Mouse (Mus musculus): Measurements from ENCODE around the gene Paqr5. TPM values are rescaled to one million over a fixed set of nuclear protein-coding genes. Genes with fewer than 3 reads are reported as not detected.

The Paqr5 gene
- polyA plus RNA-seq, 1 experiment = 0.02 TPM

- H3K4me2 ChIP-seq (ENCODE audit: low read depth) = no peak overlapping the region
- no peak overlapping the region for H3ac ChIP-seq (ENCODE audit: control insufficient read depth, insufficient read length)
- no peaks in the 10 kb centered on the region for H3K27me3 ChIP-seq (ENCODE audit: control insufficient read depth, insufficient read depth, insufficient read length)
- TF ChIP-seq POLR2A (IDR thresholded peaks at IDR 0.05; ENCODE audit: insufficient read length, low read depth) (no peak), TCF3 (IDR thresholded peaks at IDR 0.05; ENCODE audit: insufficient read length, low read depth) (no peak), SRF (IDR thresholded peaks at IDR 0.05; ENCODE audit: control insufficient read depth, insufficient read length, low read depth) (no peak), REST (IDR thresholded peaks at IDR 0.05; ENCODE audit: insufficient read depth, insufficient read length) (no peak), E2F4 (IDR thresholded peaks at IDR 0.05; ENCODE audit: insufficient read depth) (no peak), MAX (IDR thresholded peaks at IDR 0.05; ENCODE audit: low read depth) (no peak), TCF12 (IDR thresholded peaks at IDR 0.05; ENCODE audit: insufficient read depth, poor library complexity, severe bottlenecking) (no peak), MYOG (IDR thresholded peaks at IDR 0.05; ENCODE audit: control insufficient read depth in 1 of 3, insufficient read depth in 1 of 3, insufficient read length in 2 of 3, low read depth in 2 of 3) (no peak), MYOD1 (IDR thresholded peaks at IDR 0.05; ENCODE audit: control insufficient read depth in 1 of 3, insufficient read length in 2 of 3, low read depth in 2 of 3) (no peak), CEBPB (IDR thresholded peaks at IDR 0.05; ENCODE audit: insufficient read depth, poor library complexity, severe bottlenecking) (no peak)
- no peaks in the 10 kb centered on the region for H3K36me3 ChIP-seq (ENCODE audit: control insufficient read depth, insufficient read depth)
- H3K4me3 ChIP-seq = no peak overlapping the region
- no peaks in the 10 kb centered on the region for H3K79me2 ChIP-seq (ENCODE audit: control insufficient read depth, insufficient read depth)
These were observed 60.7 kb downstream of the Paqr5 start for GRCm38 (mm10) chr9:61965987-61966386.

GRCm38 (mm10) chr9:61965411-61965930 lies 61.2 kb downstream of the Paqr5 start:
- no peaks in the 10 kb centered on the region for H3K79me2 ChIP-seq (ENCODE audit: control insufficient read depth, insufficient read depth)
- no peak overlapping the region for H3ac ChIP-seq (ENCODE audit: control insufficient read depth, insufficient read length)
- no peak overlapping the region for H3K4me2 ChIP-seq (ENCODE audit: low read depth)
- H3K27me3 ChIP-seq (ENCODE audit: control insufficient read depth, insufficient read depth, insufficient read length) = no peaks in the 10 kb centered on the region
- H3K4me3 ChIP-seq = no peak overlapping the region
- TF ChIP-seq USF1 (IDR thresholded peaks at IDR 0.05; ENCODE audit: low read depth) = no peak
- TF ChIP-seq MAX (IDR thresholded peaks at IDR 0.05; ENCODE audit: low read depth) = no peak
- H3K36me3 ChIP-seq (ENCODE audit: control insufficient read depth, insufficient read depth) = no peaks in the 10 kb centered on the region

GRCm38 (mm10) chr9:61963356-61963755 lies 63.3 kb downstream of the Paqr5 start:
- H3K27me3 ChIP-seq (ENCODE audit: control insufficient read depth, insufficient read depth, insufficient read length) = no peaks in the 10 kb centered on the region
- TF ChIP-seq USF1 (IDR thresholded peaks at IDR 0.05; ENCODE audit: low read depth) = no peak
- no peak for TF ChIP-seq TCF12 (IDR thresholded peaks at IDR 0.05; ENCODE audit: insufficient read depth, poor library complexity, severe bottlenecking)
- TF ChIP-seq MAX (IDR thresholded peaks at IDR 0.05; ENCODE audit: low read depth) = no peak
- no peak for TF ChIP-seq MYOG (IDR thresholded peaks at IDR 0.05; ENCODE audit: control insufficient read depth in 1 of 3, insufficient read depth in 1 of 3, insufficient read length in 2 of 3, low read depth in 2 of 3)
- TF ChIP-seq CEBPB (IDR thresholded peaks at IDR 0.05; ENCODE audit: insufficient read depth, poor library complexity, severe bottlenecking) = no peak
- TF ChIP-seq E2F4 (IDR thresholded peaks at IDR 0.05; ENCODE audit: insufficient read depth) = no peak
- TF ChIP-seq TCF3 (IDR thresholded peaks at IDR 0.05; ENCODE audit: insufficient read length, low read depth) = no peak
- TF ChIP-seq POLR2AphosphoS2 (IDR thresholded peaks at IDR 0.05; ENCODE audit: insufficient read length, low read depth) = no peak
- no peak for TF ChIP-seq SRF (IDR thresholded peaks at IDR 0.05; ENCODE audit: control insufficient read depth, insufficient read length, low read depth)
- no peak for TF ChIP-seq MYOD1 (IDR thresholded peaks at IDR 0.05; ENCODE audit: control insufficient read depth in 1 of 3, insufficient read length in 2 of 3, low read depth in 2 of 3)
- no peak for TF ChIP-seq REST (IDR thresholded peaks at IDR 0.05; ENCODE audit: insufficient read depth, insufficient read length)
- TF ChIP-seq POLR2A (IDR thresholded peaks at IDR 0.05; ENCODE audit: insufficient read length, low read depth) = no peak
- H3K36me3 ChIP-seq (ENCODE audit: control insufficient read depth, insufficient read depth) = no peaks in the 10 kb centered on the region
- no peaks in the 10 kb centered on the region for H3K79me2 ChIP-seq (ENCODE audit: control insufficient read depth, insufficient read depth)
- H3K4me3 ChIP-seq = no peak overlapping the region
- H3ac ChIP-seq (ENCODE audit: control insufficient read depth, insufficient read length) = no peak overlapping the region
- no peak overlapping the region for H3K4me2 ChIP-seq (ENCODE audit: low read depth)

- H3K79me2 ChIP-seq (ENCODE audit: control insufficient read depth, insufficient read depth) = no peaks in the 10 kb centered on the region
- TF ChIP-seq TCF12 (IDR thresholded peaks at IDR 0.05; ENCODE audit: insufficient read depth, poor library complexity, severe bottlenecking) (no peak), SRF (IDR thresholded peaks at IDR 0.05; ENCODE audit: control insufficient read depth, insufficient read length, low read depth) (no peak), POLR2A (IDR thresholded peaks at IDR 0.05; ENCODE audit: insufficient read length, low read depth) (no peak), MYOD1 (IDR thresholded peaks at IDR 0.05; ENCODE audit: control insufficient read depth in 1 of 3, insufficient read length in 2 of 3, low read depth in 2 of 3) (no peak), POLR2AphosphoS2 (IDR thresholded peaks at IDR 0.05; ENCODE audit: insufficient read length, low read depth) (no peak), USF1 (IDR thresholded peaks at IDR 0.05; ENCODE audit: low read depth) (no peak), E2F4 (IDR thresholded peaks at IDR 0.05; ENCODE audit: insufficient read depth) (no peak), MAX (IDR thresholded peaks at IDR 0.05; ENCODE audit: low read depth) (no peak), REST (IDR thresholded peaks at IDR 0.05; ENCODE audit: insufficient read depth, insufficient read length) (no peak), TCF3 (IDR thresholded peaks at IDR 0.05; ENCODE audit: insufficient read length, low read depth) (no peak), MYOG (IDR thresholded peaks at IDR 0.05; ENCODE audit: control insufficient read depth in 1 of 3, insufficient read depth in 1 of 3, insufficient read length in 2 of 3, low read depth in 2 of 3) (no peak), CEBPB (IDR thresholded peaks at IDR 0.05; ENCODE audit: insufficient read depth, poor library complexity, severe bottlenecking) (no peak)
- H3ac ChIP-seq (ENCODE audit: control insufficient read depth, insufficient read length) = no peak overlapping the region
- no peaks in the 10 kb centered on the region for H3K36me3 ChIP-seq (ENCODE audit: control insufficient read depth, insufficient read depth)
- H3K4me3 ChIP-seq = no peak overlapping the region
- no peak overlapping the region for H3K4me2 ChIP-seq (ENCODE audit: low read depth)
- no peaks in the 10 kb centered on the region for H3K27me3 ChIP-seq (ENCODE audit: control insufficient read depth, insufficient read depth, insufficient read length)
These were observed 65.5 kb downstream of the Paqr5 start for GRCm38 (mm10) chr9:61961181-61961580.

- no peak for TF ChIP-seq SRF (IDR thresholded peaks at IDR 0.05; ENCODE audit: control insufficient read depth, insufficient read length, low read depth)
- no peak for TF ChIP-seq CEBPB (IDR thresholded peaks at IDR 0.05; ENCODE audit: insufficient read depth, poor library complexity, severe bottlenecking)
- no peak for TF ChIP-seq POLR2AphosphoS2 (IDR thresholded peaks at IDR 0.05; ENCODE audit: insufficient read length, low read depth)
- TF ChIP-seq MYOD1 (IDR thresholded peaks at IDR 0.05; ENCODE audit: control insufficient read depth in 1 of 3, insufficient read length in 2 of 3, low read depth in 2 of 3) = no peak
- no peak for TF ChIP-seq TCF12 (IDR thresholded peaks at IDR 0.05; ENCODE audit: insufficient read depth, poor library complexity, severe bottlenecking)
- no peak for TF ChIP-seq E2F4 (IDR thresholded peaks at IDR 0.05; ENCODE audit: insufficient read depth)
- TF ChIP-seq TCF3 (IDR thresholded peaks at IDR 0.05; ENCODE audit: insufficient read length, low read depth) = no peak
- TF ChIP-seq REST (IDR thresholded peaks at IDR 0.05; ENCODE audit: insufficient read depth, insufficient read length) = no peak
- no peak for TF ChIP-seq MYOG (IDR thresholded peaks at IDR 0.05; ENCODE audit: control insufficient read depth in 1 of 3, insufficient read depth in 1 of 3, insufficient read length in 2 of 3, low read depth in 2 of 3)
- H3K36me3 ChIP-seq (ENCODE audit: control insufficient read depth, insufficient read depth) = no peaks in the 10 kb centered on the region
- H3K4me3 ChIP-seq = no peak overlapping the region
- H3K79me2 ChIP-seq (ENCODE audit: control insufficient read depth, insufficient read depth) = no peaks in the 10 kb centered on the region
- no peak overlapping the region for H3ac ChIP-seq (ENCODE audit: control insufficient read depth, insufficient read length)
- no peak overlapping the region for H3K4me2 ChIP-seq (ENCODE audit: low read depth)
- no peaks in the 10 kb centered on the region for H3K27me3 ChIP-seq (ENCODE audit: control insufficient read depth, insufficient read depth, insufficient read length)
These were observed 65.9 kb downstream of the Paqr5 start for GRCm38 (mm10) chr9:61960753-61961152.

Data from myocyte (in vitro differentiated cells).